Mouse (Mus musculus): ENCODE results near the gene Adamts17. TPM values are rescaled to one million over a fixed set of nuclear protein-coding genes. Genes with fewer than 3 reads are reported as not detected.

Adamts17 gene
- polyA plus RNA-seq, 3 experiments from 2014 or later, result 0.43 TPM; not detected in 2

Other genes starting within 250 kb of the Adamts17 start
- 1 to 10 TPM; 7.6 to 9.5 (median 7.6) TPM for gene Asb7, start 150.1 kb upstream of the Adamts17 start, polyA plus RNA-seq (2017; shearing (Covaris generic))
- gene Lins1, start 149.8 kb upstream of the Adamts17 start, polyA plus RNA-seq (2017; shearing (Covaris generic)), result 1 to 10 TPM; 5.5 to 9.2 (median 8.4) TPM
- not detected for gene Cers3, start 96.2 kb upstream of the Adamts17 start, polyA plus RNA-seq (2017; shearing (Covaris generic))